Mouse (Mus musculus) lung, adult 2 months (tissue): ENCODE data around the gene Klhl2. TPM values are rescaled to one million over a fixed set of nuclear protein-coding genes. Genes with fewer than 3 reads are reported as not detected.

ENCODE experiments used
- DNase-seq: peaks from one replicate; pipeline ENCODE4 v3.0.0; 2022
- H3K4me1 ChIP-seq: fragments of 200-500 bp; 2 replicates; pipeline ENCODE4 v1.6.1; 2011; ENCODE audit warnings: low read length; ENCODE audit not compliant: control insufficient read depth, insufficient read depth
- H3K4me3 ChIP-seq: fragments of 200-500 bp; replicated peaks from 2 replicates; pipeline ENCODE3; 2011; ENCODE audit warnings: low read depth, mild to moderate bottlenecking, control low read depth, low read length; ENCODE audit errors: extremely low read depth
- CTCF ChIP-seq: fragments of 200-500 bp; IDR thresholded peaks from 2 replicates; pipeline ENCODE4 v1.5.1; 2011; ENCODE audit warnings: mild to moderate bottlenecking, low read length, control low read depth; ENCODE audit not compliant: insufficient read depth
- POLR2A ChIP-seq: fragments of 200-500 bp; IDR thresholded peaks from 2 replicates; pipeline ENCODE4 v1.6.1; 2011; ENCODE audit warnings: low read depth, mild to moderate bottlenecking, control low read depth, low read length, borderline replicate concordance; ENCODE audit errors: extremely low read depth
- WGBS: fragments of 180-500 bp; shearing (Covaris S2); methylation state at CpG from one replicate; pipeline ENCODE4 v1.1.7; 2018; 5-methylcytosine and 5-hydroxymethylcytosine counted together
- polyA plus RNA-seq: library from polyadenylated mRNA; depleted of rRNA; stranded (reverse); fragments of >200 nt; gene quantifications from 2 replicates; pipeline ENCODE4 v1.2.3, GENCODE M21; 2012

Gene Klhl2
- polyA plus RNA-seq, 1 experiment = 13.7 TPM

DNA sequence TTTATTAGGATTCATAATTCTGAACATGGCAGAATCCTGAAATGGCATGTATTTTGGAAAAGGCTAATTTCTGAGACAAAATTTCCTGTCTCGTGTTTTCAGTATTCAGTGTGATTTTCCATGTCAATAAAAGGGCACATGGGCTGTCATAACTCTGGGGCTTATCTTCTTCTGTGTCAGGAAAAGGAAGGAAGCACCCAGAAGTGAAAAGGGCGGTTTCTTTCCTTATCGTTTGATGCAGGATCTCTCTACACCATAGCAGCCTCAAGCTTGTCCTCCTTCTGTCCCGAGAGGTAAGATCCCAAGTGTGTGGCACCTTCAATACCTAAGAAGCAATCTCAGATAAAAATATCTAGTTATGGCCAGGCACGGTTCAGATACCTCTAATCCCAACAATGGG is 65.6 kb downstream of the Klhl2 start:
- H3K4me1 ChIP-seq = peaks cover 3% of the 10 kb centered on the region
- 49% methylated on average over 5 of the region's 5 CpGs for WGBS
- no peak for DNase-seq
- H3K4me3 ChIP-seq = no peak overlapping the region
- TF ChIP-seq CTCF (no peak), POLR2A (no peak)

DNA sequence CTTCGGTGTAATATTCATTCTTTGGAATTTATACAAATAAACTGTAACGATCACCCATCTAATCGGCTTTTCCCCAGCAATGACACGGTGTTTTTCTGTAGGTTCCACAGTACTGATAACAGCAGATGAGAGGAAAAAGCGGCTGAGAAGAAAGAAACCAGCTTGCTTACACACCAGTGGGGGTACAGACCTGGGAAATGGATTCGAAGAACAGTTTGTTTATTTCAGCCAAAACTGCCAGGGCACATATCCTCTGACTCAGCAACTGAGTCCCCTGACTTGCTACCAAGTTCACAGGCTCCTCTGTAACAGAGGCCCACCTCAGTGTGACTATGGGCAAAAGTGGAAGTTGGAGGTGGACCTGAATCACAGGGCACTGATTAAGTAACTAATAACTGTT is 67.9 kb downstream of the Klhl2 start:
- 57% methylated on average over 6 of the region's 6 CpGs for WGBS
- Histone ChIP-seq H3K4me3 (no peak overlapping the region), H3K4me1 (no peaks in the 10 kb centered on the region)
- no peak for TF ChIP-seq CTCF
- no peak for TF ChIP-seq POLR2A
- DNase-seq = no peak

DNA sequence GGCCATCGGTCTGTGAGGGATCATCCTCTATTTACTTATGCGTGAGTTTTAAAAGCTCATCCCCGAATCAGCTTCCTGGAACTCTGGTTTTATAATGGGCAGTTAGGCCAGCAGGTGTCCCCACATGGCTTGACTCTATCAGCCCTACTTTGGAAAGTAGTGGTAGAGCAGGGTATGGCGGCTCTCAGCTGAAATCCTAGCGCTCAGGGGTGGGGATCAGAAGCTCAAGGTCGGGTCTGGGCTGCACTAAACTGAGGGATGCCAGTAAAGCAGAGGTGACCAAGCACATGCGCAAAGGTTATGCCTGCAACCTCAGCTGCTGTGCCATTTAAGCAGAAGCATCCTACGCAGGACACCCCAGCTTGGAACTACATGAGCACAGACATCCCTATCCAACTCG is 71.9 kb downstream of the Klhl2 start:
- no peaks in the 10 kb centered on the region for H3K4me1 ChIP-seq
- 73% methylated on average over 9 of the region's 9 CpGs for WGBS
- DNase-seq = no peak
- no peak for TF ChIP-seq CTCF
- TF ChIP-seq POLR2A = no peak
- H3K4me3 ChIP-seq = no peak overlapping the region

DNA sequence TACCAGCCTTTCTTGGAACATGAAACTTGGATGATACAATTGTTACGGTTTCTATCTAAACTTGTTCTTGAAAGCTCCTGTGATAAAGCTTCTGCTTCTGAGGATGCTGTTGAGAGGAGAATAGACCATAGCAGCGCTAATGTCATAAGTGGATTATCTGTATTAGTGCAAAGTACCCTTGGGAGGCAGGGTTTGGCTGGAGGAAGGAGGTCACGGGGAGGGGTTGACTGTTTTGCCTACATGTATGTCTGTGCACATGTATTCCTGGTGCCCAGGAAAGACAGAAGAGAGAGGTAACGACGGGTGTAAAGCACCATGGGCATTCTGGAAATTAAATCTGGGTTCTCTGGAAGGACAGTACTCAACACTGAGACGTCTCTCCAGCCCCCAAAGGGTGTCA is 75.7 kb downstream of the Klhl2 start:
- no peaks in the 10 kb centered on the region; the same call in none of the 2 replicates for H3K4me1 ChIP-seq
- no peak for DNase-seq
- no peak overlapping the region for H3K4me3 ChIP-seq
- no peak for TF ChIP-seq POLR2A
- no peak for TF ChIP-seq CTCF
- WGBS = 98% methylated on average over 6 of the region's 6 CpGs

DNA sequence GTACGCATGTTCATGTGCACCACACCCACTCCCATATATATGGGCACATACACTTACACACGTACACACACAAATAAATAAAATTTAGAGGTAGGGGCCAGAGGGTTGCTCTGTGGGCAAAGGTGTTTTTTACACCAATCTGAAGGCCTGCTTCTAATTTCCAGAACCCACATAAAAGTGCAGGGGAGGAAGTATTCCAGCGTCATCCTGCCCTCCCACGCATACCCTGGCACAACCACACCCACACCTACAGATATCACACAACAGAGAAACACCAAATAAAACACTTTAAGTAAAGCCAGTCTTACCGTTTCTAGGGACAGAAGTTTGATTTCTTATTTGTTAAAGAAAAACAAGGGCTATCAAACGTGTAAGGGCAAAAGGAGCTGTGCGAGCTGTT is 79.0 kb downstream of the Klhl2 start:
- DNase-seq = no peak
- WGBS = 78% methylated on average over 7 of the region's 7 CpGs
- Histone ChIP-seq H3K4me3 (no peak overlapping the region), H3K4me1 (no peaks in the 10 kb centered on the region; the same call in none of the 2 replicates)
- TF ChIP-seq CTCF (no peak), POLR2A (no peak)

DNA sequence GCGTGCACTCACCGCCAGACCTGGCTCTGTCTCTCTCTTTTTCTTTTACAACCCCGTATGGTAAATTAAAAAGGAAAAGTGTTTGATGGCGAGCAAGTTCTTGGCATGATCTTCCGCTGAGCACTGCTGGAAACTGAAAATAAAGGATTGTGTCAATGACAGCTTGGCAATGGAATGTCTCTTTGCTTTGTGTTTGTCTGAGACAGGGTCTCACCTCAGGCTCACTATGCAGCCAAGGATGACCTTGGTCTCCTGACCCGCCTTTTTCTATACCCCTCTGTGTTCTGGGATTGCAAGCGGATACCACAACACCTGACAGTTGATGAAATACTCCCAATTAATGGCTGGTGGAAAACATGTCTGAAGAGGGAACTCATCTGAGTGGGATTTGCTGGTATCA is 80.2 kb downstream of the Klhl2 start:
- TF ChIP-seq CTCF = no peak
- TF ChIP-seq POLR2A = no peak
- DNase-seq = no peak
- Histone ChIP-seq H3K4me3 (no peak overlapping the region), H3K4me1 (no peaks in the 10 kb centered on the region; the same call in none of the 2 replicates)
- 80% methylated on average over 7 of the region's 7 CpGs for WGBS

DNA sequence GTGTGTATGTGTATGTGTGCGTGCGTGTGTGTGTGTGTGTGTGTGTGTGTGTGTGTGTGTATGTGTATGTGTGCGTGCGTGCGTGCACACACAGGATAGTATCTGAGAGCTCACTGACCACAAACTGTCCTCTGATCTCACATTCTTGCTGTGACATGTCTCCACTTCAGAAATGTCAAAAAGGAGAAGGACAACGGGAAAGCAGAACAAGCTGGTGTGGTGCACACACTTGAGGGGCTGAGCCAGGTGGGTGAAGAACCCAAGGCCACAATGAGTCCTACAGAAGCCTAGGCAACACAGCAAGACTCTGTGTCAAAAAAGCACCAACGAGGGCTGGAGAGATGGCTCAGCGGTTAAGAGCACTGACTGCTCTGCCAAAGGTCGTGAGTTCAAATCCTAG is 81.2 kb downstream of the Klhl2 start:
- Histone ChIP-seq H3K4me1 (peaks cover 3% of the 10 kb centered on the region), H3K4me3 (no peak overlapping the region)
- no peak for DNase-seq
- TF ChIP-seq POLR2A = no peak
- TF ChIP-seq CTCF = no peak
- WGBS = 79% methylated on average over 9 of the region's 9 CpGs

DNA sequence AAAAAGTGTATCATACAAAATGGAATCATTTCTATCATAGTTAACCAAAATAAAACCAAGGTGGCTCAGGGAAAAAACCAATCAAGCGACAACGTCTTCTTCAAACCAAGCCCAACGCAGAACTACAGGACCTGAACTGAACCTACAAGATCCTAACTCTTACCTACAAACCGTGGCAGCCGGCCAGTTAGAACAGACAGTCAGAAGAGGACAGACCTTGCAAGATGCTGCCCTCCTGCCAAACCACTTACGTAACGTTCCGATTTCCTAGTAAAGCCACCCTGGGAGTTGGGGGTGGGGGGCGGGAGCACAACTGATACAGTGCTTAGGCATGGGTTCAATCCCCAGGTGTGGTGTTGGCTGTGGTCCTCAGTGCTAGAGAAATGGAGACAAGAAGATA is 82.8 kb downstream of the Klhl2 start:
- DNase-seq = no peak
- Histone ChIP-seq H3K4me1 (peaks cover 3% of the 10 kb centered on the region), H3K4me3 (no peak overlapping the region)
- 89% methylated on average over 9 of the region's 9 CpGs for WGBS
- TF ChIP-seq POLR2A = no peak
- TF ChIP-seq CTCF = no peak

DNA sequence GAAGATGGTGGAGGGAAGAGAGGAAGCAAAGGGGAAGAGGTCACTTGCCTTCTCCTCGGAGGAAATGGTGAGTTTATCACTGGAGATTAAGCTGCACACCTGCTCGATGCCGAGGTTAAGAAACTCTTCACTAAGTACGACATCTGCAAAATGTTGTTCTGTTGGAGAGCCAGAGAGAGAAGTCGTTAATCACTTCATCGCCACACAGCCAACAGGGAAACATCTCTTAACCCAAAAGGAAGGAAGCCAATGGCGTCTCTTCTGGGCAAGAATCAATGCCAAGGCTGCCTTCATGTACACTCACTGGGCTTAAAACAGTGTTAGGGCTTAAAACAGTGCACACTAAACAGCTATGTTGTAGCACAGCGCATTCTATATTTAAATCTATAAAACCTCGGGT is 85.7 kb downstream of the Klhl2 start:
- Histone ChIP-seq H3K4me3 (no peak overlapping the region), H3K4me1 (peaks cover 3% of the 10 kb centered on the region; the same call in 1 of the 2 replicates)
- TF ChIP-seq POLR2A (no peak), CTCF (no peak)
- 44% methylated on average over 9 of the region's 9 CpGs for WGBS
- no peak for DNase-seq

DNA sequence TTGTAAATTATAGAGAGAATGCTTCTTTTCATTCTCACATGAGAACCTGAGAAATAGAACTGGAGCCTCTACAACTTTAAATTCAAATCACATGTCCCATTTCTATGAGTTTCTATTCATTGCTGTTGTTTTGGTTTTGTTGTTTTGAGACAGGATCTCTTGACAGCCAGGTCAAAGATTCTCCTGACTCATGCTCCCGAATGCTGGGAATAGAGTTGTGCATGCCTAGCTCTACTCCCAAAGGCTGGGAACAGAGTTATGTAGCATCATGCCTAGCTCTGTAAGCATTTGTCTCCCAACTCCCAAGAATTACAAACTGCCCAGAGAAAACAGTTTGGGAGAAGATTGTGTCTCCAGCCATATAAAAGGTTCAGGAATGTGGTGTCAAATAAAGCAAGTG is 87.1 kb downstream of the Klhl2 start:
- TF ChIP-seq POLR2A = no peak
- no peak for TF ChIP-seq CTCF
- Histone ChIP-seq H3K4me3 (no peak overlapping the region), H3K4me1 (peaks cover 3% of the 10 kb centered on the region; the same call in 1 of the 2 replicates)
- WGBS = 83% methylated on average over 1 of the region's 1 CpGs
- no peak for DNase-seq
